Mouse (Mus musculus) lung, postnatal 10 days (tissue): ENCODE results near the gene Pdlim7.

ENCODE experiments used
- DNase-seq: peaks from one replicate; pipeline ENCODE4 v3.0.0; 2021

Gene Pdlim7

GRCm38 (mm10) chr13:55519606-55520005 lies 6.1 kb upstream of the Pdlim7 start:
- no peak for DNase-seq

GRCm38 (mm10) chr13:55516955-55517354 lies 3.5 kb upstream of the Pdlim7 start:
- peak; percentile 91 for DNase-seq

- no peak for DNase-seq
Measured at GRCm38 (mm10) chr13:55513828-55514227, 352 bp upstream of the Pdlim7 start.

GRCm38 (mm10) chr13:55512379-55513031 lies 971 bp downstream of the Pdlim7 start:
- peak; percentile 76 for DNase-seq

GRCm38 (mm10) chr13:55511492-55511861 lies 2.0 kb downstream of the Pdlim7 start:
- DNase-seq = no peak

- DNase-seq = peak; percentile 96
Measured at GRCm38 (mm10) chr13:55510668-55511491, 2.6 kb downstream of the Pdlim7 start.

GRCm38 (mm10) chr13:55510332-55510667 lies 3.2 kb downstream of the Pdlim7 start:
- DNase-seq = no peak

- DNase-seq = no peak
Measured at GRCm38 (mm10) chr13:55508531-55508930, 4.9 kb downstream of the Pdlim7 start.

GRCm38 (mm10) chr13:55507877-55508276 lies 5.6 kb downstream of the Pdlim7 start:
- no peak for DNase-seq

GRCm38 (mm10) chr13:55506697-55507096 lies 6.8 kb downstream of the Pdlim7 start:
- peak; percentile 41 for DNase-seq

GRCm38 (mm10) chr13:55505810-55506209 lies 7.7 kb downstream of the Pdlim7 start:
- no peak for DNase-seq

- DNase-seq = no peak
Measured at GRCm38 (mm10) chr13:55504390-55504789, 9.1 kb downstream of the Pdlim7 start.

GRCm38 (mm10) chr13:55502405-55502804 lies 11.1 kb downstream of the Pdlim7 start:
- no peak for DNase-seq

- peak; percentile 49 for DNase-seq
Measured at GRCm38 (mm10) chr13:55500575-55500974, 12.9 kb downstream of the Pdlim7 start.

- DNase-seq = no peak
Measured at GRCm38 (mm10) chr13:55498906-55499305, 14.6 kb downstream of the Pdlim7 start.

GRCm38 (mm10) chr13:55496661-55497060 lies 16.8 kb downstream of the Pdlim7 start:
- DNase-seq = no peak

GRCm38 (mm10) chr13:55495702-55496101 lies 17.8 kb downstream of the Pdlim7 start:
- no peak for DNase-seq

- peak; percentile 51 for DNase-seq
Measured at GRCm38 (mm10) chr13:55494883-55495621, 18.4 kb downstream of the Pdlim7 start.

GRCm38 (mm10) chr13:55494257-55494656 lies 19.2 kb downstream of the Pdlim7 start:
- DNase-seq = no peak

- DNase-seq = peak; percentile 61
Measured at GRCm38 (mm10) chr13:55487578-55488498, 25.6 kb downstream of the Pdlim7 start, which contains the start of gene Dbn1. Dbn1 (minus strand) TSS chr13:55488111.

GRCm38 (mm10) chr13:55486916-55487577 lies 26.4 kb downstream of the Pdlim7 start:
- DNase-seq = peak; percentile 58
